Mouse (Mus musculus): ENCODE data around the gene Spaca6. TPM values are rescaled to one million over a fixed set of nuclear protein-coding genes. Genes with fewer than 3 reads are reported as not detected.
"Not testable (repeated sequence)": the region's sequence is repeated elsewhere in the genome, so short reads cannot be mapped to it uniquely, and the experiment has no call there.

Spaca6 gene
- total RNA-seq, 2 experiments from 2014 or later = 79.2 to 100 TPM

DNA sequence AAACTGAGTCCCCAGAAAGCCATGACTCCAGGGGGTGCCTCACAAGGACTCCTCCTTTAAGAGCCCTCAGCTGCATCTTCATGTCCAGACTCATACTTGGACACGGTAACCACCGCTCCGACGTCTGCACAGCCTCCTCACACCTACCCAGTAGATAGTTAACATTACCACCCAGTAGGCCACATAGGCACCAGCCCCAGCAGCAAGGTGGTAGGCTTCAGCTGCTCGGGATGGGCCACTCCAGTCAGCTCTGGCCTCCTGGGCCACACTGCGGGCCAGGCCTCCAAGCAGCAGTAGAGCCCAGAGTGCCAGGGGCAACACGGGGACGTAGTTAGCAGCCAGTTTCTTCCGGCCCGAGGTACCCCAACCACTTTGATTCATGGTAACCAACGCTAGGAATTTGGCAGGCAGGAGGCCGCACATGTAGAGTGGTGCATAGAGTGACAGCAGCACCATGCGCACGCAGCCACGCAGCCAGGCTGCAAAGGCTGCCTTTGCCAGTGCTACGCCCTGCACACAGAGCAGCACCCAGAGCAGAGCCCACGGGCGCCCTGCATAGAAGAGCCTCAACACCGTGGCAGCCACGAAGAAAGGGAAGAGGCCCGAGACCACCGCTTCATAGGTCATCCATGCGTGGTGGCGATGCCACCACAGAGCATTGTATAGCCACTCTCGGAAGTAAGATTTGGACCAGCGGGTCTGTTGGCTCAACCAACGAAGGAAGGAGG is 16.7 kb downstream of the Spaca6 start:
- no peak for DNase-seq (ENCODE audit: low spot score in 2 of 2)

DNA sequence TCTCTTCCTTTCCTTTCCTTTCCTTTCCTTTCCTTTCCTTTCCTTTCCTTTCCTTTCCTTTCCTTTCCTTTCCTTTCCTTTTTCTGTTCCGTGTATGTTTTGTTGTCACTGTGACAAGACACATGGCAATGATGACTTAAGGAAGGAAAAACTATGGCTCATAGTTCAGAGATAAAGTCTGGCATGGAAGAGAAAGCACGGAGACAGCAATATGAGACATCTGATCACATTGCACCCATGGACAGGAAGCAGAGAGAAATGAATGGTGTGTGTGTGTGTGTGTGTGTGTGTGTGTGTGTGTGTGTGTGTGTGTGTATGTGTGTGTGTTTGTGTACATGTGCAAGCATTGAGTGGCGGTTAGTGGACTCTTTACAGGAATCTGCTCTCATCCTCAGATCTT is 17.6 kb downstream of the Spaca6 start:
- DNase-seq (ENCODE audit: low spot score in 2 of 2) = not testable (repeated sequence)

DNA sequence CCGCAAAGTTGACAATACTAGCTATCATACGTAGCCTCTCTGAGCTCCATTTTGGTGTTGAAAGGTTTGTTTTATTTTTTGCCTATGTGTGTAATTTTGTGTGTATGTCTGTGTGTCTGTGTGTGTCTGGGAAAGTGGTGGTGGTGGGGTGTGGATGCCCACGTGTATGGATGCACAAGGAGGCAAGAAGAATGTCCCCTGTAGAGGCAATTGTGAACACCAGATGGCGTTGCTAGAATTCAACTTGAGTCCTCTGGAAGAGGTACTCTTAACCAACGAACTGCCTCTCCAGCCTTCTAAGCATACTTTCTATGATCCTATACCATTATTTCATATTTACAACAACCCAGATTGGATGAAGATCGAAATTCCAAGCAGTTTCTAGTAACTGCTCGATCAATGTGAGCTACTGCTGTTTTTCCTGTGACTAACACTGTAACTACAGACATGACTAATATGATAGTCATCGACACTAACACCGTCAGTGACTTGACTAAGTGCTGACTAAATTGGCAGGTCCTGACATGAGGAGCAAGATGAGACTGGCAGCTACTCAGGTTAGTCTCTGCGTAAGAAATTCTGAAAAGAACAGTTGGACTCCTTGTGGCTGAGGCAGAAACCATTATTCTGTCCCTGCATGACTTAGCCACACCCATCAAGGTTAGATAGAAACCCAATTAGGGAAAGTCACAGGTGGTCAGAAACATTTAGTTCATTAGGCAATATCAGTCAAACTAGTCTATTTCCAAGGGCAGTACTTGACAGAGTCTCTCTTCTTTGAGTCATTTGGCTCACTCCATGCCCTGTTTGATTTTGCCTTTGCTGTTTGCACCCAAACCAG is 18.4 kb downstream of the Spaca6 start:
- no peak for DNase-seq (ENCODE audit: low spot score in 2 of 2)

DNA sequence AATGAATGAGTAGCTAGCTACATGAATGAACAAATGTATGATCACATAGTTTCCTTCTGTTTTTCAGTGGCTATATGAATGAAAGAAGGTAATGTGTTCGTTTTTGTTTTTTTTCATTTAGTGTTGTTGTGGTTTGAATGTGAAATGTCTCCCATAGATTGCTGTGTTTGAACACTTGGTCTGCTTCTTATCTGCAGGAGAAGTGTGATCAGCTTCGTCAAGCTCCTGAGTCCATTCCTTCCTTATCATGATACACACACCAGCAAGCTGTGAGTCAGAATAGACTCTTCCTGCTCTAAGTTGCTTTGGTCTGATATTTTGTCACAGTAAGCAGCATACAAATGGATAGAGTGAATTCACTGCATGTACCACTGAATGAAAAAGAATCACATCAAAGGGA is 22.0 kb downstream of the Spaca6 start:
- no peak for DNase-seq (ENCODE audit: low spot score in 2 of 2)

DNA sequence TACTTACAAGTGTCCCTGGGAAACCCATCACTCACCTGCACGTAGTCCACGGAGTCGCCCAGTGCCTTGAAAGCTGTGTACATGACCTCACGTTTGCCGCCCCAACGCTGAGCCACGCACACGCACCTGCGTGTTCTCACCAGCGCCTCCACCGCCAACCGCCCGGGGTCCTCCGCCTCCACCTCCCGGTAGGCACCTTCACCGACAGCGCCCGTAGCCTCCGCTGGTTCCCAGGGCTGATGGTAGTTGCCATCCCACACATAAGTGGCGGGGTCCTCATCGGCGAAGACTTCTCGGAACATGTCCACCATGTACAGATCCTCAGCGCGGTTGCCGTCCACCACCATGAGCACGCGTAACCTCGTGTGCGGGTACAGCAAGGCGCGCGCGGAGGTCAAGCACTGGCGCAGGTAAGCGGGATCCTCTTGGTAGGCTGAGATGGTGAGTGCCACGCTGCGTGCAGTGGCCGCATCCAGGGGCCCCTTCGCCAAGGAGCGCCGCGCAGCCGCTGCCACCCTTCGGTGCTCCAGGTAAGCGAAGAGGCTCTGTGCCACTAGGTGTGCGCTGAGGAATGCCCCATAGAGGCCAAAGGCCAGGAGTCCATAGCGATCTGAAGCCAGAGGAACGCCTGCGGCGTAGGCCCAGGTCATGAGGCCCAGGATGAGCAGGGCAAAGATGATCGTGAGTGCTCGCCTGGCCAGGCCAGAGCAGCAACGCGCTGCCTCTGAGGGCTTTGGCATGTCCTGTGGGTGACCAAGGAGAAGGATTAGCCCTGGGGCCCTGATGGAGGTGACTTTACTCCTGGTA is 23.2 kb downstream of the Spaca6 start:
- DNase-seq (ENCODE audit: low spot score in 2 of 2) = no peak

DNA sequence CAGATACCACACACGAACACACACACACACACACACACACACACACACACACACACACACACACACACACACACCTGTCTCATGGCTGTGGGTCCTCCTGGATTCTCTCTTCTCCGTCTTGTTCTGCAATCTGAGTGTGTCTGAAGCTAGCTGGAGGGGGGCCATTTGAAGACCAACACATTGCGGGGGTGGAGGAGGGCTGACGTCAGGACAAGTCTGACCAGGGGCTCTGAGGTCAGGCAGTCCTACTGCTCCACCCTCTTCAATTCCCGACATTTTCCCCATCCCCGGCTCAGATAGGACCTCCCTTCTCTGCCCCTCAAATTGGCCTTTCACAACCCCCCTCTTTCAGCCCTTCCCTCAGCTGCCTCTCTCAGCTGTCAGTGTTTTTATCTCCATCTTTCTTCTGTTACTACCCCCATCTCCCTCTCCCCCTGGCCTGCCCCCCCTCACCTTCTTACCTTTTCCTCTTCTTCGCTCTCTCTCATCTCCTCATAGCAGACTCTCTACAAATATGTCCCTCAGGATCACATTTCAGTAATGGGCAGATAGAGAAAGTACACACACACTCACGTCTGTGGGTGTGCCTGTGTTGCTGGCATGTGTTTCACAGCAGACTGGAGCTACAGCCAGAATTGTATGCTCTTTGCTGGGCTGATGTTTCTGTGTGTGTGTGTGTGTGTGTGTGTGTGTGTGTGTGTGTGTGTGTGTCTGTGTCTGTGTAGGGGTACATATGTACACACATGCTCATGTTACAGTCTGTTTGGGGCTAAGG is 28.3 kb downstream of the Spaca6 start, which contains the start of gene Has1:
Gene Has1 (minus strand): TSS at position 142 of the 775 bp plus-strand sequence.
- DNase-seq (ENCODE audit: low spot score in 2 of 2) = no peak

DNA sequence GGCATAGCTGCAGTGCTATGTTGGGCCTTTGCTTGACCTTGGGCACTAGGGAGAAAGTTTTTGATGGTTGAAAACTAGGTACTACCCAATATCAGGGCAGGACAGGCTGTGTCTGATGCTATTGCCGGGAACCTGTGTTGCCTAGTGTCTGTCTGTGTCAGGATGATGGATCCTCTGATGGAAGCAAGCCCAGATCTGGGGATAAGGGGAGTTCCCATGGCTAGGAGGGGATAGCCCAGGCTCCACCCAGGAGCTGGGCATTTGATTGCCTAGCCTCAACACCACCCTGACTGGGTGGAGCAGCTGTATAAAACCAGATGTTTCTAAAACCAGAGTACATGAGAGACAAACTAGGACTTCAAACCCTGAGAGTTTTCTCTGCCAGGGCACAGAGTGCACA is 29.7 kb downstream of the Spaca6 start:
- DNase-seq (ENCODE audit: low spot score in 2 of 2) = no peak

DNA sequence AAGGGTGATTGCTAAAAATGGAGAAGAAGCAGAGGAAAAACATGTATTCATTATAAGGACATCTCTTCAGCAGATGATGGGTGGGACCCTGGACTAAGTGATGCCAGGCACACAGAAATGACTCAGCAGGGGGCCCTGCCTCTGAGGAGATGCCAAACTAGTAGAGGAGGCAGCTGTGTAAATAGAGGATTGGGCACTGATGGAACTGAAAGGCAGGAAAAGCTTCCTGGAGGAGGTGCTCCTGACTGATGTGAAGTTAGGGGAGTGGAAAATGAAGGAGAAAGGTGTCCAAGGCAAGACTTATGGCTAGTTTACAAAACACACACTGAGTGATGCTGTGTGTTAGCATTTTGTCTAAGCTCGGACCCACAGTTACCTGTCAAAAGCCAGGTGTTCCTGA is 30.5 kb downstream of the Spaca6 start:
- DNase-seq (ENCODE audit: low spot score in 2 of 2) = no peak

DNA sequence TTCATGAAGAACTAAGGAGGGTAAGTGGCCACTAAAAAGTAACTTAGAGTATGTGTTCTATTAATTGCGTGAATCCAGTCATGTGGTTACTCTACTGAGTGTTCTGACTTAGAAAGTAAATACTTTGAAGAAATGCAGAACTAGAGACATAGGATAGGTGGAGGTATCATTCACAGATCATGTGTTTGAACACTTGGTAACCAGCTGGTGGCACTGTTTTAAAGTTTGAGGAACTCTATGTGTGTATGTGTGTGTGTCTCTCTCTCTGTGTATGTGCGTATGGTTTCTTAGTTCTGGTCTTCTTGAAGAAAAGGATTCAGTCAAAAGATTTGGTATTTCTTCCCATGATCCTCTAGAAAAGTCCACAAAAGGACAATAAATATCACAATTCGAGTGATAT is 33.2 kb downstream of the Spaca6 start:
- DNase-seq (ENCODE audit: low spot score in 2 of 2) = no peak

DNA sequence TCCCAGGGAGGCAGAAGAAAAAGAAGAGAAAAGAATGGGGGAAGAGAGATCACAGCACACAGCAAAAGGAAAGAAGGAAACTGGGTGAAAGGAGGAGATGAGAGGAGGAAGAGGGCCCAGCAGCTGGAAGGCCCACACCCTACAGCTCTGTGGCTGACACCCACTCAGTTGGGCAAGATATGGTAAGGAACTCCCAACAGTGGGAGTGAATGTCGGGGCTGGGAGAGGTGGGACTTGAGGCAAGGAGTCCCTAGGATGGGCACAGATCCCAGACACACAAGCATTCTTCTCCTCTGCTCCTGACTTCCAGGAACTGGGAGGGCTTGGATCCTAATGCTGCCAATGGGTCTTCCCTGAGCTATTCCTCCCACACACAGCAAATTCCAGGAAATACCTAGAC is 35.4 kb downstream of the Spaca6 start:
- DNase-seq (ENCODE audit: low spot score in 2 of 2) = no peak

DNA sequence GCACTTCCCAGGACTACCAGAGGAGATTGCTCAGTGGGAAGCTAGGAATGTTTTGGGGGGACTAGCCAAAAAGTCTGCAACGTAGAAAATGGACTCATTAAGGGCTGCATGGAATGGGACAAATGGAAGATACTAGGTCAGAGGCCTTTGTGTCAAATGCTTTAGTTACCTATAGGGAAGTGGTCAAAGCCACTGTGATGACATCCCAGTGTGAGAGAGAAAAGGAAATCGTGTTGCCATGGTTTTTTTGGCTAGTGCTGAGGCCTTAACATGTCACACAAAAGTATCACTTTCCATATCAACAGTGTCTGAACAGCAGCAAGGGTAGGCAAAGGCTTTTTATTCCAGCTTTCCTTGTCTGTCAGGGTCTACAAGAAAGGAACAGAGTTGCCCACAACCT is 38.2 kb downstream of the Spaca6 start:
- DNase-seq (ENCODE audit: low spot score in 2 of 2) = no peak

DNA sequence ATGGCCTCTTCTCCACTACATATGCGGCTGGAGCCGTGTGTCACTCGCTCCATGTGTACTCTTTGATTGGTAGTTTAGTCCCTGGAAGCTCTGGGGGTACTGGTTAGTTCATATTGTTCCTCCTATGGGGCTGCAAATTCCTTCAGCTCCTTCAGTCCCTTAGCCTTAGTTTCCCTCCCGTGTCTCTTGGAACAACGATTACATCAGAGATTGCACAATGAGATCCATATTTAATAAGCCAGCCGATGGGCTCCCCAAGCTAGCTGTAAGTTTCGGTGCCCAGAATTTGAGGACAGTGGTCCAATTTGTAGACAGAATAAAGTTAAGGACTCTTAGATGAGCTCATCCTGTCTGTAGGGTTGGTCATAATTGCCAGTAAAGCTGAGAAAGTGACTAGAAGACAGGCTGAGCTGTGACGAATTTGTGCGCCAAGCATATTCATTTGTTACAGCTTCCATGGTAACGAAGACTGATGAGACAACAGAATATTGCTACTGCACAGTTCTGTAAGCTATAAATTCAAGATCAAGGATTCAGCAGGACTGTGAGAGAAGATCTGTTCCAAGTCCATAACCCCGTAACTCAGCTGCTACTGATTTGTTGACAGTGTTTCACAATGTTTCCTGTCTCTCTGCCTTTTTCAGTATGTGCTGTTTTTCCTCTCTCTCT is 40.0 kb downstream of the Spaca6 start:
- no peak for DNase-seq (ENCODE audit: low spot score in 2 of 2)

DNA sequence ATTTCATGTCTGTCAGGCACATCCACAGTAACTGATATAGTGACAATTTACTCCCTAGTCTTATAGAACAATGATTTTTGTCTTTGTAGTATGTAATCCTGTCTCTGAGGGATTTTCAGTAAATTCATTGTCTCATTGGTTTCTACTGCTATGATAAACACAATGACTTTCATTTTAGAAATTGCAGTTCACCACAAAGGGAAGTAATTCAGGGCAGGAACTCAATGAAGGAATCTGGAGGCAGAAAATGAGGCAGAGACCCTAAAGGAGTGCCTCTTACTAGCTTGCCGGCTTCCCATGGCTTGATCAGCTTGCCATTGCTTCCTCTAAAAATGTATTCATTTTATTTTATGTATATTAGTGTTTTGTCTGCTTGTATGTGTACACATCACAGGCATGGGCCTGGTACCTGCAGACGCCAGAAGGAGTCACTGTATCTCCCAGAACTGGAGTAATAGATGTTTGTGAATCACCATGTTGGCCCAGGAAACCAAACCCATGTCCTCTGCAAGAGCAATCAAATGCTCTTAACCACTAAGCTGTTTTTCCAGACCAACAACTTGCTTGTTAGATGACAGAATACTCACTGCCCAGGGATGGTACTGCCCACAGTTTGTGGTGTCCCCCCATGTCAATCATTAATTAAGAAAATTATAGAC is 44.1 kb downstream of the Spaca6 start:
- DNase-seq (ENCODE audit: low spot score in 2 of 2) = no peak

DNA sequence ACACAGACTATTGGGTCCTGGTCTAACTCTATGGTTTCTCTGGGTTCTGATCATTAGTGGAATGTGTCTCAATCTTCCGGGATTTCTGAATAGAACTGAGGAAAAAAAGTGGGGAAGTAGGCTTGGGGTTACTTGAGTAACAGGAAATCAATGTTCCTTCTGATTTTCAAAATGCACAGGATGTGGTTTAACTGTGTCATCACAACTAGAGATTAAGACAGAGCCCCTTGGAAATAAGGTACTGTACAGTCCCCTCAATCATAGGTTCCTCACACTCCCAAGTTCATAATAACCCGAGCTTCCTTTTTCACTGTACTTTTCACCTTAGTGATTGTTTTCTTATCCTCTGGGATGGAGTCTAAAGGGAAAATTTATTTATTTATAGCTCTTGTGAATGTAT is 44.7 kb downstream of the Spaca6 start:
- no peak for DNase-seq (ENCODE audit: low spot score in 2 of 2)

DNA sequence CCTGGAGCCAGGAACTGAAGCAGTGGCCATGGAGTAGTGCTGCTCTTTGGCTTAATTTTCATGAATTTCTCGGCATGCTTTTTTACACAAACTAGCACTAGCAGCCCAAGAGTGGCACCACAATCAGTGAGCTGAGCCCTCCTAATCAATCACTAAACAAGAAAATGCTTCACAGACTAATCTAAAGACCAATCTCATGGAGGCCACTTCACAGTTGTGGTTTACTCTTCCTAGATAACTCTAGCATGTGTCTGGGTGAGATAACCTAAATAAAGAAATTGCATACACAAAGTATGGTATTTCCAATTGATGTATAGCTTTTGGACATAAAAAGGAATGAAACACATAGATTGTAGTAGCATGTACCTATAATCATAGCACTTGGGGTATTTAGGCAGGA is 52.4 kb downstream of the Spaca6 start:
- DNase-seq (ENCODE audit: low spot score in 2 of 2) = no peak

DNA sequence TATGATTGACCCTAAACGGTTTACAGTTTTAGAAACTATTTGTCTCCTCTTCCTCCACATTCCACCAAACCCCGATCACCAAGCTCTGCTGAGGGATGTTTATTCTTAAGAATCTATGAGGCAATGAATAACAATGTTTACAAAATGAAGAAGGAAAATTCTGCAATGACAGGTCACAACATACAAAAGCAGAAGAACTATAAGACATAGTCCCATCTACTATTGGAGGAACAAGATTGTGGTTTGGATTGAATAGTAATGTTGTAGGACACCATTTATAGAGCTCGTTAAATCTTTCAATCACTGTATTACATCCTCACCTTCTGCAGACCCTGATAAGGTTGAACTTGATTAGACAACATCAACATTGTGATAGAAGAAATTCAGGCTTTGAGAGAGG is 55.7 kb downstream of the Spaca6 start:
- no peak for DNase-seq (ENCODE audit: low spot score in 2 of 2)

DNA sequence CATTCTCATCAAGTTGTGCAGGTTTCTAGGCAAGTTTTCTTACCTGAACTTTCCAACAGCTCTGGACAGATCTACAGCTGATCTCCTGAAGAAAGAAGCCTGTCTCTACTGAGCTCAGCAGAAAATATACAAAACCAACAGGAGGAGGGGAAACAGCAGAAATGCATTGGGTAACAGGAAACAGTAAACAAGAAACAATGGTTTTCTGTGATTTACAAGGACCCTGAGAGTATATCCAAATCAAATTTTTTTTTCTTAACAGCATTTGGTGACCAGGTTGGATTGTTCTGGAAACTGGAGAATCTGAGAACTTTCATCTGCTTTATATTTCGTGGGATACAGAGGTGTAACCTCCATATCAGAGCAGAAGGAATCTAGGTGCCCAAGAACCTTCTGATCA is 56.9 kb downstream of the Spaca6 start, which contains the start of gene Fpr1:
Gene Fpr1 (minus strand): TSS at position 101 of the 400 bp plus-strand sequence.
- no peak for DNase-seq (ENCODE audit: low spot score in 2 of 2)

DNA sequence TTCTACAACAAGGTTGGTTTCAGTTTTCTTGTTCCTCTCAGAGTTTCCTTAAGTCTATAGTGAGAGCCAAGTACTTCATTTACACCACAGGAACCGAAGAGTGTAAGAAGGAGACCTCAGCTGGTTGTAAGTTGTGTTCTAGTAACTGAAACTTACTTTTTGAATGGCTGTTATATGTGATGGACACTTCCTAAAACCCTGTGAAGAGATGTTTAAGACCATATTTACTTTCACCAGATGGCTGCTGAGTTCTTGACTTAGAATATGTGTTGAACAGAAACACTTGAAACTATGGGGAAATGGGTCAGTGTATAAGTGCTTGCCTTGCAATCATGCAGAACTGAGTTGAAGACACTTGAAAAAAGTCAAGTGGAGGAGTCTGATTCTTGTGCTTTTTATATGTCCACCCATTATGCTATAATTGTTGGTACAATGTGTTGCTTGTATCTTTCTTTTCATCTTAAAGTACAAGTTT is 60.9 kb downstream of the Spaca6 start, which contains the start of the genes Fpr2 and Fpr3:
Gene Fpr2 (plus strand): TSS at position 51 of the 475 bp plus-strand sequence.
Gene Fpr3 (plus strand): TSS at position 79 of the 475 bp plus-strand sequence.
- DNase-seq (ENCODE audit: low spot score in 2 of 2) = no peak

DNA sequence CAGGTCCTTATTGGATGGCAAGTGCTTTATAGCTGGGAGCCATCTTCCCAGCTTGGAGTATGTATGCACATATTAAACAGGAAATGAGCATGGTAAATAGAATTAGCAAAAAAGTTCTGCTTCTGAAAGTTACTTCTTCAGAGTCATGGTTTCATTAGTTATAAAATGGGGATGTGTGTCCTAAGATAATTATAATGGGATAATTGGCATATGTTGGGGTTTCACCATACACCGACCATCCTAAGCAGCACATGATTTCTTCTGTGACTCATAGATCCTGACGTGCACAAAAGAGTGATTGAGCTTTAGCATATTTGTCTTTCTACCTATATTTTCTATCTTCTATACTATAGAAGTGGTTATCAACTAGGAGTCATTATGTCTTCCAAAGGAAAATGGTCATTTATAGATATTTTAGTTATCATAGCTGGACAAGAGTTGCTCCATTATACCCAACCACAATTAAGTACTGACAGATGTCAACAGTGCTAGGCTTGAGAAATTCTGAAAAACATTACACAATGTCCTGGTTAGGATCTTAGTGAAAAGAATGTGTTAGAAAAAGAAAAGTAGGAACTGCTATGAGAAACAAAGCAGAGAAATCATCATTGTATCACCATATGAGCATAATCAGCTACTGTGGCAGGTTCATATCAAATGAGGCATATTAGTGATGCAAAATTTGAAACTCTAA is 62.9 kb downstream of the Spaca6 start:
- DNase-seq (ENCODE audit: low spot score in 2 of 2) = no peak

All from layer of hippocampus, postnatal 10 days (tissue).